Mouse (Mus musculus) retina, postnatal 1 day (tissue): ENCODE data around the gene Art5.

Experiments used
- DNase-seq: peaks from one replicate; pipeline ENCODE4 v3.0.0-alpha.2; 2012

Gene Art5

DNA sequence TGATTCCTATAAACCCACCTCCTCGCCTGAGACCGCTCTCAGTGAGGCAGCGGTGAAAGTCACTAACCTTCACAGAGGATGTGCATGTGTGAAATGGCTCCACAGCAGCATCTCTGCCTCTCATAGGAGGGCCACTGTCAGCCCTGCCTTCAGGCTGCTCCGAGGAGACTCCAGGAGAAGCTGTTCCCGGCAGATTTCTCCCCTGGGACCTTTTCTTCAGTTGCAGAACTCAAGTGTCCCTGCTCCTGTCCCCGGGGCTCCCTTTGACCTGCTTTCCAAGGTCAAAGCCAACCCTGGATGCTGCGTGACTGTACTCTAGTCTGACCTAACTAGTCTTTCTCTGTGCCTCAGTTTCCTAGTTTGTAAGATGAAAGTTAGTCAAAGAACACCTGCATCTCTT lies at the start of gene Art5:
Gene Art5, minus strand, starts transcription at position 319 of the 400 bp plus-strand sequence.
- no peak for DNase-seq

DNA sequence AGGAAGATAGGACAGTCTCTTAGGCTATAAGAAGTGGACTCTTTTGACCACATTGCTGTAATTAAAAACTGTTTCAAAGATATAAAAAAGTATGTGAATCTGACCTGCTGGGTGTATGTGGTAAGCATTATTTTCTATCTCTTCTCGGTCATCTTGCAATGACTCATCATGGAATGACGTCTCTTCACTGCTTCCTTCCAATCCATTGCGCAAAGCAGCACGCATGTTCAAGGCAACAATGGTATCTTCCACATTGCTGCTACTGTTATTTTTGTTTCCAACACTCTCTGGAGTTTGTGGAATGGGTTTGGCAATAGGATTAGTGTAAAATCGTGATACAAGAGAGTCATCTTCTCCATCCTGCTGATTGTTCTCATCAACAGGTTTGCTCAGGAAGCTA lies 44.4 kb upstream of the Art5 start:
- no peak for DNase-seq

GRCm38 (mm10) chr7:102137898-102138297 lies 28.6 kb upstream of the Art5 start:
- DNase-seq = no peak

GRCm38 (mm10) chr7:102137464-102137863 lies 28.2 kb upstream of the Art5 start:
- peak; percentile 44 for DNase-seq

- no peak for DNase-seq
These were observed 23.1 kb upstream of the Art5 start for GRCm38 (mm10) chr7:102132395-102132794.

GRCm38 (mm10) chr7:102120326-102120725 lies 11.0 kb upstream of the Art5 start:
- DNase-seq = no peak

DNA sequence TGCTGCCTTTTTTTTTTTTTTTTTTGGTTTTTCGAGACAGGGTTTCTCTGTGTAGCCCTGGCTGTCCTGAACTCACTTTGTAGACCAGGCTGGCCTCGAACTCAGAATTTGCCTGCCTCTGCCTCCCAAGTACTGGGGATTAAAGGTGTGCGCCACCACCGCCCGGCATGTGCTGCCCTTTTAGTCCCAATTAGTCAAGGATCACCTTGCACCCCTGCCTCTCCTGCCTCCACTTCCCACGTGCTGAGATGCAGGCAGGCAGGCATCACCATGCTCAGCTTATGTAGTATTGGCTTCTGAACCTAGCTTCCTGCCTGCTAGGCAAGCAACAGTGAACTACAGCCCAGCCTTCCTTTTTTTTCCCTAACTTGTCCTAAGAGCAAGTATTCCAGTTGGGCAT lies 8.1 kb upstream of the Art5 start:
- DNase-seq = no peak

GRCm38 (mm10) chr7:102116579-102117331 lies 7.5 kb upstream of the Art5 start, which contains the start of gene Chrna10:
Gene Chrna10 (minus strand): TSS chr7:102116828.
- DNase-seq = no peak

DNA sequence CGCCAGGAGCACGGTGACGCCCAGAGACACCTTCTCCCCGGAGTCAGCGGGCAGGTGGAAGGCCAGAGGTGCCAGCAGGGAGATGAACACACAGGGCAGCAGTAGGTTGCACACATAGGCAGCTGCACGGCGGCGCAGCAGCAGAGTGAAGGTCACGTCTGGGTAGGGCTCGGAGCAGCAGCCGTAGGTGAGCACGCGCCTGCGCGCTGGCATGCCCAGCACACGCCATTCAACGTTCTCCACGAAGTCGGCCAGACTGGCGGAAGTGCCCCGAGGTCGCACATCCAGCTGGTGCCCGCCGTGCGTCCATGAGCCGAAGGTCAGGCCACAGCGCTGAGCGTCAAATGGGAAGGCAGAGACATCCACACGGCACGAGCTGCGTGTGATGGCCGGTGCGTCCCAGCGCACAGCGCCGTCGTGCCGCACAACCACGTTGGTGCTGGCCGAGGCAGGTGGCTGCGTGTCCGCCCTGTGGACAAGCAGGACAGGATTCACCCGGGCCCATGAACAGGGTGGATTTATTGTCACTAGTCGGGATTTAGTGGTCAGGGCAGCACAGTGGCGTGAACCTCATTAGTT lies 4.0 kb upstream of the Art5 start:
- no peak for DNase-seq

DNA sequence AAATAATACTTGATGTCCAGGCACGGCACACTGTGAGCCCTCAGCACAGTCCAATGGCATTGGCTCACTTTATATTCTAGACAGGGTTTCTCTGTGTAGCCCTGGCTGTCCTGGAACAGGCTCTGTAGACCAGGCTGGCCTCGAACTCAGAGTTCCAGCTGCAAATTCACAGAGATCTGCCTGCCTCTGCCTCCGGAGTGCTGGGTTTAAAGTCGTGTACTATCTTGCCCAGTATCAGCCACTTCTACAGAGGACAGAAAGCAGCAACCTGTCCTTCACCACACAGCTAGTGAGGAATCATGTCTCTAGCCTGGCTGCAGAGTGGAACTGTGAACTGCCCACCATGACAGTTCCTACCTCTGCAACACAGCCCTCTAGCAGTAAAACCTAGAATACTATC lies 457 bp upstream of the Art5 start:
- no peak for DNase-seq

GRCm38 (mm10) chr7:102108206-102108605 lies 1.1 kb downstream of the Art5 start:
- DNase-seq = peak; percentile 22

DNA sequence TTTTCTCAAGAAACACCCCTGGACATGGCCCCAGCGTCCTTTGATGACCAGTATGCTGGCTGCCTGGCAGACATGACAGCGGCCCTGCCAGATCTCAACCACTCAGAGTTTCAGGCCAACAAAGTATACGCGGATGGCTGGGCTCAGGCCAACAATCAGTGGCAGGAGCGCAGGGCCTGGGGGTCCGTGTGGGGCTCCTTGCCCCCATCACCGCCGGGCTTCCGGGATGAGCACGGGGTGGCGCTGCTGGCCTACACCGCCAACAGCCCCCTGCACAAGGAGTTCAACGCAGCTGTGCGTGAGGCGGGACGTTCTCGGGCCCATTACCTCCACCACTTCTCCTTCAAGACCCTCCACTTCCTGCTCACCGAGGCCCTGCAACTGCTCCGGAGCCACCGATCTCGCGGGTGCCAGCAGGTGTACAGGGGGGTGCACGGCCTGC lies 2.6 kb downstream of the Art5 start:
- DNase-seq = peak; percentile 38

GRCm38 (mm10) chr7:102104126-102104525 lies 5.2 kb downstream of the Art5 start:
- no peak for DNase-seq

DNA sequence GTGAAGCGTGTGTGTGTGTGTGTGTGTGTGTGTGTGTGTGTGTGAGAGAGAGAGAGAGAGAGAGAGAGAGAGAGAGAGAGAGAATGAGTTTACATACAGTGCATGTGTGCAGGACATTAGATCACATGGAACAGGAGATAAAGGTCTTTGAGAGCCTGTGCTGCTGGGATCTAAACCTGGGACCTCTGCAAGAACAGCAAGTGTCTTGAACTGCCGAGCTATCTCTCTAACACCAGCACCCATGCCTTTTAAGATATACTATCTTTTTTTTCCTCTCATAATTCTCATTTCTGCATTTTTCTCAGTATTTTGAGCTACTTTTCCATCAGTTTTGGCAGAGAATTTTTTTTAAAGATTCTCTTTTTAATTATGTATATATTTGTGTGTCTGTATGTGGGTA lies 5.7 kb downstream of the Art5 start:
- DNase-seq = no peak

DNA sequence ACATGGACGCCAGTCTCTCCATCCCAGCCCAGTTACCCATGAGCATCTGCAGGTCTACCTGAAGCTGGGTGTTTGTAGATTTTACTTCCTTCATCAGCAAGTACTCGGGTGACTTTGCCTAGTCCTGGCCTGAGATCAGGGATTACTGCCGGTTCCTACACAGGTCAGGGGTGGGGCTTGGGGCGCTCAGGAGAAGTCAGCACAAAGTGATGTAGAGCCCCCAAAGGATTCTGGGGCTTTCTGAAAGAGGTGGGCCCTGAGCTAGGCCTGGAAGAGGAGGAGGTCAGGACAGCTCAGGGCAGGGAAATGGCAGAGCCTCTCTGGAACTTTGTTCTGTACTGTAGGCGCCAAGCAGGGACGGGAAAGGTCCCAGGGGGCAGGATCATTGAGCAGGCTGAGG lies 6.6 kb downstream of the Art5 start:
- no peak for DNase-seq

DNA sequence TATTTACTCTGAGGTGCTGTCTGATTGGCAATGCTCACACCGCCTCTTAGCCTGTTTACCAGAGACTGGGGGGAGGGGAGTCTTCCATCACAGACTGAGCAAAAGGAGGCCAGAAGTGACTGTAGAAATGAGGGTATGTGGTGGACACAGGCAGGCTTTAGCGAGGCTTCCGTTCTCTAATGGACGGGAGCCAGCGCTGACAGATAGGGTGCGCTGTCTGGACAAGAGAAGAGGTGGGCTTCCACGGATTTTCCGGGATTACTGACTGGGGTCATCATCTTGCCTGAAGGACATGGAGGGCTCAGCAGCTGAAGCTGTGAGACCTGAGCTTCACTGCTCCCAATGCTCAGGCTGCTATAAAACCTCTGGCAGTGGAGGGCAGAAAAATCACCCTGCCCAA lies 7.0 kb downstream of the Art5 start:
- peak; percentile 57 for DNase-seq

- no peak for DNase-seq
These were observed 7.8 kb downstream of the Art5 start, which contains the start of gene Art1 for GRCm38 (mm10) chr7:102101487-102101886. Gene Art1 (plus strand): TSS chr7:102101743.

DNA sequence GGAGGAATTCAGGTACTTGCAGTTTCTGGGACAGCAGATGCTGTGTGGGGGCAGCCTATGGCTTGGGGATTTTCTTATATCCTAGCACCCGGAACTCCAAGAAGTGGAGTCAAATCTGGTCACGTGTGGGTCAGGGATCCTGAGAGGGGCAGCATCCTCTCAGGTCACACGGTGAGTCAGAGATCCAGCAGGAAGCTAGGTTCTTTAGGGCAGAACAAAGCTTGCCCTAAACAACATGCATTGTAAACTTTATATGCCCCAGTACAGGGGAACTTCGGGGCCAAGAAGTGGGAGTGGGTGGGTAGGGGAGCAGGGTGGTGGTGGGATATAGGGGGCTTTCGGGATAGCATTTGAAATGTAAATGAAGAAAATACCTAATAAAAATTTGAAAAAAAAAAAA lies 8.4 kb downstream of the Art5 start:
- DNase-seq = no peak

GRCm38 (mm10) chr7:102099760-102100661 lies 9.3 kb downstream of the Art5 start:
- DNase-seq = peak; percentile 56

- no peak for DNase-seq
These were observed 22.0 kb downstream of the Art5 start for GRCm38 (mm10) chr7:102087336-102087735.

DNA sequence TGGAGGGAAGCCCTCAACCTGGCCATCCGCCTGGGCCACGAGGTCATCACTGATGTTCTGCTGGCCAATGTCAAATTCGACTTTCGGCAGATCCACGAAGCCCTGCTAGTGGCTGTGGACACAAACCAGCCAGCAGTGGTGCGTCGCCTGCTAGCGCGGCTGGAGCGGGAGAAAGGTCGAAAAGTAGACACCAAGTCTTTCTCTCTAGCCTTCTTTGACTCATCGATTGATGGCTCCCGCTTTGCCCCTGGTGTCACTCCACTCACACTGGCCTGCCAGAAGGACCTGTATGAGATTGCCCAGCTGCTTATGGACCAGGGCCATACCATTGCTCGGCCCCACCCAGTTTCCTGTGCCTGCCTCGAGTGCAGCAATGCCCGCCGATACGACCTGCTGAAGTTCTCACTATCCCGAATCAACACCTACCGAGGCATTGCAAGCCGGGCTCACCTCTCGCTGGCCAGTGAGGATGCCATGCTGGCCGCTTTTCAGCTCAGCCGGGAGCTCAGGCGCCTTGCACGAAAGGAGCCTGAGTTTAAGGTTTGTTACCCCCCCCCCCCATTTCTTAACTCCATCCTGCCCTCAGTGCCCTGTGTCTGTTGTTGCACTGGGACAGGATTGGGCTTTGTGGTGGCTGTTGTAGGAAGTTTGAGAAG lies 25.1 kb downstream of the Art5 start:
- DNase-seq = no peak

DNA sequence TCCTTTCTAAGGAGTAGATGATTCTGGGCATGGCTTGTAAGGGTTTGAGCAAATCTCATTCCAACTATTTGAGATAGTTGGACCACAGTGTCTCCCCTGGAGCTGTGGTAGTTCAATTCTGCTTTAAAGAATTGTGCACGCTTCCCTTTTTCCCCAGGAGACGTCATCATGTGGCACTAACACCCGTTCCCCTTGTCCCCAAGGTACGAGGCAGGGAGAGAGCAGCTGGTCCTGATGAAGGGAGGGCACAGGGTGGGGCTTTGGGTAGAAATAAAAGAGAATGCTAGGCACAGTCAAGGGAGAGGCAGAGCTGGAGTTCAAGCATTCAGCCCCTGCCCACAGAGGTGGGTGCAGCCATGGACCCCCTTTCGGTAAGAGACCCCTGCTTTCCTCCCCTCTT lies 26.5 kb downstream of the Art5 start, which contains the start of gene Trpc2:
Gene Trpc2, plus strand, starts transcription at position 301 of the 400 bp plus-strand sequence.
- no peak for DNase-seq

DNA sequence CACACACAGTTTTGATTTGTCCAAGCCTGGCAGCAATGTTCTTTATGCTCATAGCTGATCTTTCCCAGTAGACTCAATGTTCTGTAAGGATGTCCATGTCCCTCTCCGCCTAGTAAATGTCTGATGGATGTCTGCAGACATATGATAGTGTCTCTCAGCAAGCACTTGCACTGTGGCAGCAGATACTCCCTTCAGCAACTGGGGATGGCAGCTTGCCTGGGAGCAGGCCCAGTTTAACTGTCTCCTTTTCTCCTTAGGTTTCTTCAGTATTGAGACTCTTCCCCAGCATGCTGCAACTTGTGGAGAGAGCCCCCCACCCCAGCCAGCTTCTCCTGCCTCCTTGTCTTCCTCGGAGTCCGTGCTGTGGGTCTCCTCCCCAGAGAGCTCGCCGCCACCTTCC lies 27.5 kb downstream of the Art5 start:
- DNase-seq = no peak
